Mouse (Mus musculus): ENCODE measurements around the gene Rchy1. TPM values are rescaled to one million over a fixed set of nuclear protein-coding genes. Genes with fewer than 3 reads are reported as not detected.

The Rchy1 gene
- polyA plus RNA-seq, 1 experiment from 2014 or later, result 58.0 TPM

GRCm38 (mm10) chr5:91974002-91974401 is 11.1 kb upstream of the Rchy1 start:
- H3K4me1 ChIP-seq (ENCODE audit: control insufficient read depth, insufficient read depth, low read length), result no peaks in the 10 kb centered on the region
- no peaks in the 10 kb centered on the region for H3K9me3 ChIP-seq (ENCODE audit: control insufficient read depth, low read length)
- no peak overlapping the region for H3K27ac ChIP-seq (replicated peaks; ENCODE audit: low read depth, low read length)
- H3K4me2 ChIP-seq (ENCODE audit: low read length), result no peak overlapping the region
- ATAC-seq (ENCODE audit: low FRiP score, low TSS enrichment), result no peak
- no peak overlapping the region for H3K4me3 ChIP-seq (replicated peaks; ENCODE audit: low read depth, low read length)
- no peaks in the 10 kb centered on the region for H3K27me3 ChIP-seq (ENCODE audit: control insufficient read depth, insufficient read depth, low read length)
- no peak overlapping the region for H3K9ac ChIP-seq (replicated peaks; ENCODE audit: low read length)
- no peaks in the 10 kb centered on the region for H3K36me3 ChIP-seq (ENCODE audit: control insufficient read depth, insufficient read depth, low read length)
- no peak for DNase-seq
- 91% methylated on average over 7 of the region's 7 CpGs for WGBS

GRCm38 (mm10) chr5:91972046-91972445 is 9.2 kb upstream of the Rchy1 start:
- Histone ChIP-seq H3K27ac (replicated peaks; ENCODE audit: low read depth, low read length) (no peak overlapping the region), H3K36me3 (ENCODE audit: control insufficient read depth, insufficient read depth, low read length) (no peaks in the 10 kb centered on the region), H3K9ac (replicated peaks; ENCODE audit: low read length) (no peak overlapping the region), H3K4me3 (replicated peaks; ENCODE audit: low read depth, low read length) (no peak overlapping the region), H3K27me3 (ENCODE audit: control insufficient read depth, insufficient read depth, low read length) (no peaks in the 10 kb centered on the region), H3K9me3 (ENCODE audit: control insufficient read depth, low read length) (no peaks in the 10 kb centered on the region), H3K4me2 (ENCODE audit: low read length) (no peak overlapping the region), H3K4me1 (ENCODE audit: control insufficient read depth, insufficient read depth, low read length) (no peaks in the 10 kb centered on the region)
- 93% methylated on average over 3 of the region's 3 CpGs for WGBS
- DNase-seq (no peak), ATAC-seq (ENCODE audit: low FRiP score, low TSS enrichment) (no peak)

- ATAC-seq (ENCODE audit: low FRiP score, low TSS enrichment) (no peak), DNase-seq (no peak)
- under 1% methylated on average over 14 of the region's 14 CpGs for WGBS
- Histone ChIP-seq H3K27ac (replicated peaks; ENCODE audit: low read depth, low read length) (peak overlapping the region; percentile 99), H3K9me3 (ENCODE audit: control insufficient read depth, low read length) (no peaks in the 10 kb centered on the region), H3K27me3 (ENCODE audit: control insufficient read depth, insufficient read depth, low read length) (no peaks in the 10 kb centered on the region), H3K4me3 (replicated peaks; ENCODE audit: low read depth, low read length) (peak overlapping the region; percentile 75), H3K36me3 (ENCODE audit: control insufficient read depth, insufficient read depth, low read length) (peaks cover 6% of the 10 kb centered on the region), H3K4me2 (ENCODE audit: low read length) (peak overlapping the region; percentile 67), H3K9ac (replicated peaks; ENCODE audit: low read length) (peak overlapping the region; percentile 88), H3K4me1 (ENCODE audit: control insufficient read depth, insufficient read depth, low read length) (peaks cover 15% of the 10 kb centered on the region; the same call in 1 of the 2 replicates)
These were observed 619 bp downstream of the Rchy1 start for GRCm38 (mm10) chr5:91962259-91962638.

- Histone ChIP-seq H3K27me3 (ENCODE audit: control insufficient read depth, insufficient read depth, low read length) (no peaks in the 10 kb centered on the region), H3K36me3 (ENCODE audit: control insufficient read depth, insufficient read depth, low read length) (peaks cover 14% of the 10 kb centered on the region), H3K4me3 (replicated peaks; ENCODE audit: low read depth, low read length) (peak overlapping the region; percentile 75), H3K4me2 (ENCODE audit: low read length) (peak overlapping the region; percentile 67), H3K9me3 (ENCODE audit: control insufficient read depth, low read length) (no peaks in the 10 kb centered on the region), H3K9ac (replicated peaks; ENCODE audit: low read length) (peak overlapping the region; percentile 88; the same call in 1 of the 2 replicates), H3K4me1 (ENCODE audit: control insufficient read depth, insufficient read depth, low read length) (peaks cover 15% of the 10 kb centered on the region; the same call in 1 of the 2 replicates), H3K27ac (replicated peaks; ENCODE audit: low read depth, low read length) (no peak overlapping the region)
- WGBS, result 100% methylated on average over 1 of the region's 1 CpGs
- DNase-seq (no peak), ATAC-seq (ENCODE audit: low FRiP score, low TSS enrichment) (no peak)
These were observed 1.5 kb downstream of the Rchy1 start for GRCm38 (mm10) chr5:91961370-91961769.

- Histone ChIP-seq H3K27ac (replicated peaks; ENCODE audit: low read depth, low read length) (no peak overlapping the region), H3K36me3 (ENCODE audit: control insufficient read depth, insufficient read depth, low read length) (peaks cover 17% of the 10 kb centered on the region), H3K4me2 (ENCODE audit: low read length) (peak overlapping the region; percentile 67), H3K4me1 (ENCODE audit: control insufficient read depth, insufficient read depth, low read length) (peaks cover 15% of the 10 kb centered on the region; the same call in 1 of the 2 replicates), H3K27me3 (ENCODE audit: control insufficient read depth, insufficient read depth, low read length) (no peaks in the 10 kb centered on the region), H3K9ac (replicated peaks; ENCODE audit: low read length) (no peak overlapping the region), H3K4me3 (replicated peaks; ENCODE audit: low read depth, low read length) (no peak overlapping the region), H3K9me3 (ENCODE audit: control insufficient read depth, low read length) (no peaks in the 10 kb centered on the region)
- no peak for ATAC-seq (ENCODE audit: low FRiP score, low TSS enrichment)
- 83% methylated on average over 3 of the region's 3 CpGs for WGBS
- no peak for DNase-seq
These were observed 2.1 kb downstream of the Rchy1 start for GRCm38 (mm10) chr5:91960606-91961254.

GRCm38 (mm10) chr5:91959986-91960385 is 2.9 kb downstream of the Rchy1 start:
- no peak for ATAC-seq (ENCODE audit: low FRiP score, low TSS enrichment)
- WGBS, result 96% methylated on average over 1 of the region's 1 CpGs
- Histone ChIP-seq H3K27me3 (ENCODE audit: control insufficient read depth, insufficient read depth, low read length) (no peaks in the 10 kb centered on the region), H3K27ac (replicated peaks; ENCODE audit: low read depth, low read length) (no peak overlapping the region), H3K9ac (replicated peaks; ENCODE audit: low read length) (no peak overlapping the region), H3K4me3 (replicated peaks; ENCODE audit: low read depth, low read length) (no peak overlapping the region), H3K36me3 (ENCODE audit: control insufficient read depth, insufficient read depth, low read length) (peaks cover 19% of the 10 kb centered on the region), H3K4me2 (ENCODE audit: low read length) (no peak overlapping the region), H3K9me3 (ENCODE audit: control insufficient read depth, low read length) (no peaks in the 10 kb centered on the region), H3K4me1 (ENCODE audit: control insufficient read depth, insufficient read depth, low read length) (peaks cover 15% of the 10 kb centered on the region; the same call in 1 of the 2 replicates)
- no peak for DNase-seq

GRCm38 (mm10) chr5:91959096-91959495 is 3.8 kb downstream of the Rchy1 start:
- DNase-seq, result no peak
- no peak overlapping the region for H3K27ac ChIP-seq (replicated peaks; ENCODE audit: low read depth, low read length)
- peaks cover 26% of the 10 kb centered on the region for H3K36me3 ChIP-seq (ENCODE audit: control insufficient read depth, insufficient read depth, low read length)

GRCm38 (mm10) chr5:91956991-91957760 is 5.7 kb downstream of the Rchy1 start:
- H3K9me3 ChIP-seq (ENCODE audit: control insufficient read depth, low read length), result no peaks in the 10 kb centered on the region
- H3K36me3 ChIP-seq (ENCODE audit: control insufficient read depth, insufficient read depth, low read length), result peaks cover 41% of the 10 kb centered on the region
- 91% methylated on average over 3 of the region's 3 CpGs for WGBS
- ATAC-seq (ENCODE audit: low FRiP score, low TSS enrichment) (no peak), DNase-seq (no peak)
- no peak overlapping the region for H3K4me2 ChIP-seq (ENCODE audit: low read length)
- no peaks in the 10 kb centered on the region for H3K27me3 ChIP-seq (ENCODE audit: control insufficient read depth, insufficient read depth, low read length)
- no peak overlapping the region for H3K27ac ChIP-seq (replicated peaks; ENCODE audit: low read depth, low read length)
- H3K4me1 ChIP-seq (ENCODE audit: control insufficient read depth, insufficient read depth, low read length), result peaks cover 15% of the 10 kb centered on the region; the same call in 1 of the 2 replicates
- H3K9ac ChIP-seq (replicated peaks; ENCODE audit: low read length), result no peak overlapping the region
- H3K4me3 ChIP-seq (replicated peaks; ENCODE audit: low read depth, low read length), result no peak overlapping the region

More at GRCm38 (mm10) chr5:91959096-91959495, 3.8 kb downstream of the Rchy1 start:
- Histone ChIP-seq H3K4me1 (ENCODE audit: control insufficient read depth, insufficient read depth, low read length) (peaks cover 15% of the 10 kb centered on the region; the same call in 1 of the 2 replicates), H3K4me3 (replicated peaks; ENCODE audit: low read depth, low read length) (no peak overlapping the region), H3K4me2 (ENCODE audit: low read length) (no peak overlapping the region), H3K9ac (replicated peaks; ENCODE audit: low read length) (no peak overlapping the region), H3K27me3 (ENCODE audit: control insufficient read depth, insufficient read depth, low read length) (no peaks in the 10 kb centered on the region), H3K9me3 (ENCODE audit: control insufficient read depth, low read length) (no peaks in the 10 kb centered on the region)
- ATAC-seq (ENCODE audit: low FRiP score, low TSS enrichment), result no peak
- 93% methylated on average over 1 of the region's 1 CpGs for WGBS

Measured in midbrain, embryonic 14.5 days (tissue).